Comparison of ENCODE assay signal across 19 mouse cellular contexts in the genomic region with DNA sequence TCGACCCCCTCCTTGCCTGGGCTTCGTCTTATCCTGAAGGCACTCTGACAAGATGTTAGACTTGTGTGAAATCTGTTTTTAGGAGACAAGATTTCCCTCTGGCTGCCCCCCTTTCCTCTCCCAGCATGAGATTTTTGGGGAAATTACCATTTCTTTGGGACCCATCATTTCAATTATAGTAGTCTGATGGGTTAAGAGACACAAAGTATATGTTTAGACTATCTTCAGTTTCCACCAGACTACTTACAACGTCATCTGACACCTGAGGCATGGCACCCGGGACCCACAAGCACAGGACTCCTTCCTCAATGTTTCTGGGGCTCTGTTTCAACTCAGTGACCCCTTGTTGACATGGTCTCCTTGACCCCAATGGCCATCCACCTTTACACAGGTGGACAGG. TPM values are rescaled to one million over a fixed set of nuclear protein-coding genes. Genes with fewer than 3 reads are reported as not detected.
DNase-seq lines count a peak whose midpoint lies in the region.
"Had no signal": no experiment of that assay in that cellular context is flagged by ENCODE, and none has a peak within 500 bp of the region (broad histone marks: within the 10 kb centered on the region; RNA-seq: fewer than 3 reads in every experiment).

No protein-coding gene starts in this region.

- H3K4me1 ChIP-seq in heart, embryonic 10.5 days: peaks cover 11% of the 10 kb centered on the region; the same call in 1 of the 2 replicates

- no peaks in the 10 kb centered on the region for H3K36me3 ChIP-seq in heart, embryonic 10.5 days
- H3K36me3 ChIP-seq: G1E had no signal

- DNase-seq in heart, adult 11 months: peak; percentile 62
- DNase-seq in heart, embryonic 10.5 days (ENCODE audit: low spot score): no peak
- DNase-seq: adrenal gland, adult 2 months; adrenal gland, adult 8-10 months; adrenal gland, postnatal 10 days; adrenal gland, postnatal 14 days; adrenal gland, postnatal 25 days; adrenal gland, postnatal 36 days; B cell, adult 2 months; cerebellum, adult 11 months; cerebellum, adult 11-12 months; cerebellum, adult 18-20 months; cerebellum, adult 2 months had no signal

- WGBS in heart, embryonic 10.5 days: 74% methylated on average over 4 of the region's 4 CpGs

- no peaks in the 10 kb centered on the region for H3K9me3 ChIP-seq in heart, embryonic 10.5 days
- H3K9me3 ChIP-seq: G1E had no signal

- H3K4me3 ChIP-seq in heart, embryonic 10.5 days: no peak overlapping the region

- no peak overlapping the region for H3K27ac ChIP-seq in heart, embryonic 10.5 days

- 0 out of 2 replicates have a peak, but pooled peaks cover 6% of the 10 kb centered on the region for H3K27me3 ChIP-seq in heart, embryonic 10.5 days (ENCODE audit: insufficient read depth, poor library complexity, severe bottlenecking)
- H3K27me3 ChIP-seq: Patski had no signal

RNA-seq across cellular contexts. Expression of a gene that starts 1.2 kb away (rescaled TPM):
- 1.1 and 1.7 TPM in 2 replicates for polyA plus RNA-seq in heart, embryonic 10.5 days (2016; fragmentation: Nextera tagmentation; extraction: Ambion mirVana)
- polyA plus RNA-seq: G1E had no signal

RNA-seq across cellular contexts. Expression of a gene that starts 27.5 kb away (rescaled TPM):
- polyA plus RNA-seq in heart, embryonic 10.5 days (2016; fragmentation: Nextera tagmentation; extraction: Ambion mirVana): 0.31 TPM in 1 of 2 replicates, not detected in the other

RNA-seq across cellular contexts. Expression of a gene that starts 37.1 kb away (rescaled TPM):
- polyA plus RNA-seq in heart, embryonic 10.5 days (2016; fragmentation: Nextera tagmentation; extraction: Ambion mirVana): not detected in 2 replicates
- polyA plus RNA-seq: activated CD4-positive, CD25-positive, alpha-beta regulatory T cell, adult 4 months; adrenal gland, adult 2 months; C2C12; CD4-positive, CD25-positive, alpha-beta regulatory T cell, adult 4 months; G1E; Patski had no signal

RNA-seq across cellular contexts. Expression of a gene that starts 42.1 kb away (rescaled TPM):
- polyA plus RNA-seq in heart, embryonic 10.5 days (2016; fragmentation: Nextera tagmentation; extraction: Ambion mirVana): not detected in 2 replicates
- polyA plus RNA-seq: activated CD4-positive, CD25-positive, alpha-beta regulatory T cell, adult 4 months; adrenal gland, adult 2 months; brain, embryonic 14.5 days; C2C12; CD4-positive, CD25-positive, alpha-beta regulatory T cell, adult 4 months; cerebellum, adult 2 months; G1E had no signal

RNA-seq across cellular contexts. Expression of a gene that starts 46.4 kb away (rescaled TPM):
- 30.1 and 33.0 TPM in 2 replicates for polyA plus RNA-seq in heart, embryonic 10.5 days (2016; fragmentation: Nextera tagmentation; extraction: Ambion mirVana)
